7 mouse cellular contexts compared by ENCODE assay signal in the genomic region with DNA sequence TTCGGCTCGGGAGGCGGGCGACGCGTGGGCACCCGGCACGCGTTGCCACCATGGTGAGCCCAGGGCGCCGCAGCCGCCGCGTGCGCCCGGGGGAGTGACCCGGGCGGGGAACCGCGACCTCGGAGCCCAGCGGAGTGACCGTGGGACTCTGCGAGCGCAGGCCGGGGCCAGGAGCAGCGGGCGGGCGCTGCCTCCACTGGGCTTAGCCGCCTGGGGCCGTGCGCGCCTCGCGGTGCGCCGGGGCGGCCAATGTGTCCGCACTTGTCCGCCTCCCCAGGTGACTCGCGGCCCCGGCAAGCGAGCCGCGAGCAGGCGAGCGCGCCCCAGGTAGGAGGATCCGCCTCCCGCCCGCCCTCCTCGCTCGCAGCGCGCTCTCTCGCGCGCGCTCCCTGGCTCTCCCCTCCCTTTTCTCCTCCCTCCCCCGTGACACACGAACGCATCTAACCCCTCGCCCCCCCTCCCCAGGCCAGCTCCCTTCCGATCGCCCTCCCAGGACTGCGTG. TPM values are rescaled to one million over a fixed set of nuclear protein-coding genes. Genes with fewer than 3 reads are reported as not detected.
DNase-seq lines count a peak whose midpoint lies in the region; ATAC-seq lines count a peak whose summit lies in the region.

No protein-coding gene starts in this region.

- no peak for DNase-seq in lung, postnatal 25 days (ENCODE audit: low spot score)
- peak; percentile 49 for DNase-seq in forebrain, embryonic 14.5 days (ENCODE audit: low spot score)
- DNase-seq in right cerebral cortex, adult 2 months (ENCODE audit: low spot score in 2 of 2) = no peak
- no peak for DNase-seq in yolk sac, embryonic 10.5 days (ENCODE audit: low spot score)

- peak overlapping the region; percentile 62 for H3K4me3 ChIP-seq in lung, embryonic 15.5 days
- peak overlapping the region; percentile 69 for H3K4me3 ChIP-seq in forebrain, embryonic 14.5 days (ENCODE audit: low read depth, low read length)
- H3K4me3 ChIP-seq in limb, embryonic 15.5 days = peak overlapping the region; percentile 57
- peak overlapping the region; percentile 47 for H3K4me3 ChIP-seq in stomach, embryonic 14.5 days (ENCODE audit: low read depth, low read length)

- peaks cover 85% of the 10 kb centered on the region for H3K27me3 ChIP-seq in lung, embryonic 15.5 days
- peaks cover 29% of the 10 kb centered on the region for H3K27me3 ChIP-seq in forebrain, embryonic 14.5 days (replicated peaks; ENCODE audit: control insufficient read depth, insufficient read depth, low read length)
- H3K27me3 ChIP-seq in limb, embryonic 15.5 days = peaks cover 89% of the 10 kb centered on the region
- peaks cover 69% of the 10 kb centered on the region for H3K27me3 ChIP-seq in stomach, embryonic 14.5 days (ENCODE audit: control insufficient read depth, insufficient read depth, low read length)

- ATAC-seq in lung, embryonic 15.5 days (ENCODE audit: borderline replicate concordance, extremely low read depth, low FRiP score, low TSS enrichment) = 0 out of 2 replicates have a peak, but pooled peaks have one; percentile 17
- ATAC-seq in forebrain, embryonic 14.5 days = no peak
- no peak for ATAC-seq in limb, embryonic 15.5 days (ENCODE audit: insufficient number of reproducible peaks, low FRiP score, low TSS enrichment, low read depth)
- ATAC-seq in stomach, embryonic 14.5 days (ENCODE audit: insufficient number of reproducible peaks, insufficient read depth, low FRiP score, low read depth) = no peak

- H3K4me1 ChIP-seq in lung, embryonic 15.5 days = peaks cover 41% of the 10 kb centered on the region
- H3K4me1 ChIP-seq in forebrain, embryonic 14.5 days (ENCODE audit: control insufficient read depth, insufficient read depth, low read length) = peaks cover 12% of the 10 kb centered on the region
- H3K4me1 ChIP-seq in limb, embryonic 15.5 days = peaks cover 45% of the 10 kb centered on the region
- H3K4me1 ChIP-seq in stomach, embryonic 14.5 days (ENCODE audit: control insufficient read depth, insufficient read depth, low read length) = peaks cover 25% of the 10 kb centered on the region

- WGBS in lung, embryonic 15.5 days = under 1% methylated on average over 43 of the region's 67 CpGs
- under 1% methylated on average over 55 of the region's 67 CpGs for WGBS in forebrain, embryonic 14.5 days
- WGBS in limb, embryonic 15.5 days = under 1% methylated on average over 38 of the region's 67 CpGs
- WGBS in stomach, embryonic 14.5 days = 1% methylated on average over 60 of the region's 67 CpGs

- H3K9me3 ChIP-seq in lung, embryonic 15.5 days = no peaks in the 10 kb centered on the region
- no peaks in the 10 kb centered on the region for H3K9me3 ChIP-seq in forebrain, embryonic 14.5 days (replicated peaks; ENCODE audit: control insufficient read depth, low read length)
- no peaks in the 10 kb centered on the region for H3K9me3 ChIP-seq in limb, embryonic 15.5 days
- no peaks in the 10 kb centered on the region for H3K9me3 ChIP-seq in stomach, embryonic 14.5 days (ENCODE audit: control insufficient read depth, low read depth, low read length)

- H3K36me3 ChIP-seq in lung, embryonic 15.5 days = no peaks in the 10 kb centered on the region
- no peaks in the 10 kb centered on the region for H3K36me3 ChIP-seq in forebrain, embryonic 14.5 days (ENCODE audit: control insufficient read depth, insufficient read depth, low read length)
- no peaks in the 10 kb centered on the region for H3K36me3 ChIP-seq in limb, embryonic 15.5 days
- H3K36me3 ChIP-seq in stomach, embryonic 14.5 days (ENCODE audit: control insufficient read depth, insufficient read depth, low read length) = no peaks in the 10 kb centered on the region

- peak overlapping the region; percentile 64 for H3K9ac ChIP-seq in lung, embryonic 15.5 days
- peak overlapping the region; percentile 83 for H3K9ac ChIP-seq in forebrain, embryonic 14.5 days (ENCODE audit: low read length)
- peak overlapping the region; percentile 45 for H3K9ac ChIP-seq in limb, embryonic 15.5 days
- H3K9ac ChIP-seq in stomach, embryonic 14.5 days (replicated peaks; ENCODE audit: low read depth, low read length) = no peak overlapping the region

- peak overlapping the region; percentile 79 for H3K27ac ChIP-seq in lung, embryonic 15.5 days
- H3K27ac ChIP-seq in forebrain, embryonic 14.5 days (ENCODE audit: low read depth, low read length) = peak overlapping the region; percentile 72
- peak overlapping the region; percentile 75 for H3K27ac ChIP-seq in limb, embryonic 15.5 days
- H3K27ac ChIP-seq in stomach, embryonic 14.5 days (ENCODE audit: low read length) = no peak overlapping the region

- peak overlapping the region; percentile 79 for H3K4me2 ChIP-seq in lung, embryonic 15.5 days
- H3K4me2 ChIP-seq in forebrain, embryonic 14.5 days (ENCODE audit: low read length) = peak overlapping the region; percentile 96
- H3K4me2 ChIP-seq in limb, embryonic 15.5 days = peak overlapping the region; percentile 99
- H3K4me2 ChIP-seq in stomach, embryonic 14.5 days (replicated peaks; ENCODE audit: low read depth, low read length) = peak overlapping the region; percentile 98

RNA-seq across cellular contexts. Expression of a gene that starts 0.7 kb away (rescaled TPM):
- polyA plus RNA-seq in lung, embryonic 15.5 days (2015; fragmentation: Nextera tagmentation; extraction: Ambion mirVana) = 56.5 and 57.6 TPM in 2 replicates
- polyA plus RNA-seq in forebrain, embryonic 14.5 days (2014; fragmentation: Nextera tagmentation; extraction: Ambion mirVana) = 73.4 and 84.7 TPM in 2 replicates
- polyA plus RNA-seq in limb, embryonic 15.5 days (2015; fragmentation: Nextera tagmentation; extraction: Ambion mirVana) = 49.5 and 62.1 TPM in 2 replicates
- polyA plus RNA-seq in stomach, embryonic 14.5 days (2014; fragmentation: Nextera tagmentation; extraction: Ambion mirVana) = 0.75 and 2.5 TPM in 2 replicates

Comparison
In these comparisons a context has a peak if more than half of its experiments do, and no peak if none do; other contexts are left out.
1. RNA of a gene that starts 0.7 kb away (polyA plus RNA-seq): 73.4 to 84.7 TPM in forebrain, embryonic 14.5 days, 49.5 to 62.1 TPM in limb, embryonic 15.5 days and 56.5 to 57.6 TPM in lung, embryonic 15.5 days; 0.75 to 2.5 TPM in stomach, embryonic 14.5 days; every median in the first group is over 10 times any median in the second.
2. Peak in every context shown above with its lines, with median percentiles within 50 percentile points of each other: H3K4me2 ChIP-seq and H3K4me3 ChIP-seq.